Mouse (Mus musculus) limb, embryonic 14.5 days (tissue): ENCODE measurements around the gene Gm37240. TPM values are rescaled to one million over a fixed set of nuclear protein-coding genes. Genes with fewer than 3 reads are reported as not detected.

Source experiments
- ATAC-seq: fragments of 200-750 bp; cut with Nextera tagmentation; 2 replicates; pipeline ENCODE4 v1.8.0; 2017; ENCODE audit warnings: low read depth, moderate number of reproducible peaks, moderate TSS enrichment; ENCODE audit not compliant: low FRiP score
- DNase-seq: peaks from one replicate; pipeline ENCODE4 v3.0.0-alpha.2; 2015; ENCODE audit warnings: low spot score
- H3K27ac ChIP-seq: fragments of 300-500 bp; sonication (generic); replicated peaks from 2 replicates; pipeline ENCODE4 v1.5.1; 2014; ENCODE audit warnings: low read depth, mild to moderate bottlenecking, low read length, moderate library complexity, mixed read lengths
- H3K27me3 ChIP-seq: fragments of 300-500 bp; sonication (generic); 2 replicates; pipeline ENCODE4 v1.6.1; 2014; ENCODE audit warnings: low read length, mixed read lengths; ENCODE audit not compliant: control insufficient read depth, insufficient read depth
- H3K36me3 ChIP-seq: fragments of 300-500 bp; sonication (generic); 2 replicates; pipeline ENCODE4 v1.6.1; 2014; ENCODE audit warnings: mild to moderate bottlenecking, low read length, moderate library complexity, mixed read lengths; ENCODE audit not compliant: control insufficient read depth, insufficient read depth
- H3K4me1 ChIP-seq: fragments of 300-500 bp; sonication (generic); 2 replicates; pipeline ENCODE4 v1.6.1; 2014; ENCODE audit warnings: antibody characterized with exemption, low read length, mixed read lengths; ENCODE audit not compliant: control insufficient read depth, insufficient read depth
- H3K4me2 ChIP-seq: fragments of 300-500 bp; sonication (generic); replicated peaks from 2 replicates; pipeline ENCODE4 v1.6.1; 2014; ENCODE audit warnings: low read depth, mild to moderate bottlenecking, low read length, moderate library complexity; ENCODE audit not compliant: severe bottlenecking
- H3K4me3 ChIP-seq: fragments of 300-500 bp; sonication (generic); replicated peaks from 2 replicates; pipeline ENCODE4 v1.5.1; 2014; ENCODE audit warnings: low read length
- H3K9ac ChIP-seq: fragments of 300-500 bp; sonication (generic); 2 replicates; pipeline ENCODE4 v1.6.1; 2014; ENCODE audit warnings: mild to moderate bottlenecking, low read depth, low read length, moderate library complexity; ENCODE audit not compliant: severe bottlenecking
- H3K9me3 ChIP-seq: fragments of 300-500 bp; sonication (generic); 2 replicates; pipeline ENCODE4 v1.6.1; 2016; ENCODE audit warnings: low read length; ENCODE audit not compliant: control insufficient read depth
- POLR2A ChIP-seq: fragments of 200-500 bp; IDR thresholded peaks from 2 replicates; pipeline ENCODE4 v1.8.0; 2012; ENCODE audit warnings: inconsistent platforms, mild to moderate bottlenecking, moderate library complexity, borderline replicate concordance; ENCODE audit not compliant: insufficient read depth, insufficient read length; ENCODE audit errors: extremely low read depth
- WGBS: fragments of 180-500 bp; shearing (Covaris S2); extraction: QIAGEN DNeasy Blood & Tissue Kit; methylation state at CpG from one replicate; pipeline ENCODE4 v1.1.7; 2014; 5-methylcytosine and 5-hydroxymethylcytosine counted together
- polyA plus RNA-seq, 2 experiments: library from polyadenylated mRNA; depleted of rRNA in 1 of 2; stranded (reverse) in 1 of 2; unstranded in 1 of 2; fragments of >200 nt; fragmentation: Nextera tagmentation in 1 of 2; extraction: Ambion mirVana in 1 of 2; gene quantifications; 2 replicates each; pipeline versions ENCODE4 v1.2.1 to v1.2.3; 2012 to 2014

Gene Gm37240
- polyA plus RNA-seq, 2 experiments, result 2.0 to 13.4 TPM

- Histone ChIP-seq H3K27ac (no peak overlapping the region), H3K4me3 (no peak overlapping the region), H3K9ac (no peak overlapping the region), H3K9me3 (no peaks in the 10 kb centered on the region), H3K4me1 (no peaks in the 10 kb centered on the region), H3K36me3 (no peaks in the 10 kb centered on the region), H3K27me3 (no peaks in the 10 kb centered on the region), H3K4me2 (no peak overlapping the region)
- DNase-seq (no peak), ATAC-seq (no peak)
- 72% methylated on average over 2 of the region's 2 CpGs for WGBS
- no peak for TF ChIP-seq POLR2A
Observed at GRCm38 (mm10) chr3:85264963-85265362, 622.4 kb downstream of the Gm37240 start.

GRCm38 (mm10) chr3:85264546-85264945, 622.8 kb downstream of the Gm37240 start:
- no peak overlapping the region for H3K4me3 ChIP-seq

GRCm38 (mm10) chr3:85254526-85254925, 632.8 kb downstream of the Gm37240 start:
- no peak overlapping the region for H3K9ac ChIP-seq
- H3K27ac ChIP-seq, result no peak overlapping the region
- no peak for ATAC-seq
- TF ChIP-seq POLR2A, result no peak
- no peaks in the 10 kb centered on the region for H3K36me3 ChIP-seq
- no peaks in the 10 kb centered on the region for H3K27me3 ChIP-seq
- H3K9me3 ChIP-seq, result no peaks in the 10 kb centered on the region
- no peak overlapping the region for H3K4me3 ChIP-seq
- 77% methylated on average over 5 of the region's 5 CpGs for WGBS
- no peaks in the 10 kb centered on the region for H3K4me1 ChIP-seq
- DNase-seq, result no peak
- H3K4me2 ChIP-seq, result no peak overlapping the region

More at GRCm38 (mm10) chr3:85264546-85264945, 622.8 kb downstream of the Gm37240 start:
- Histone ChIP-seq H3K9ac (no peak overlapping the region), H3K4me2 (no peak overlapping the region), H3K27me3 (no peaks in the 10 kb centered on the region), H3K9me3 (no peaks in the 10 kb centered on the region), H3K27ac (no peak overlapping the region), H3K4me1 (no peaks in the 10 kb centered on the region), H3K36me3 (no peaks in the 10 kb centered on the region)
- no peak for TF ChIP-seq POLR2A
- no peak for DNase-seq
- ATAC-seq, result no peak
- 80% methylated on average over 6 of the region's 6 CpGs for WGBS

GRCm38 (mm10) chr3:85251631-85252030, 635.7 kb downstream of the Gm37240 start:
- Histone ChIP-seq H3K4me2 (no peak overlapping the region), H3K4me1 (no peaks in the 10 kb centered on the region), H3K9ac (no peak overlapping the region), H3K36me3 (no peaks in the 10 kb centered on the region), H3K27ac (no peak overlapping the region), H3K4me3 (no peak overlapping the region), H3K9me3 (no peaks in the 10 kb centered on the region), H3K27me3 (no peaks in the 10 kb centered on the region)
- DNase-seq (no peak), ATAC-seq (no peak)
- no peak for TF ChIP-seq POLR2A
- 82% methylated on average over 6 of the region's 6 CpGs for WGBS

- H3K9ac ChIP-seq, result no peak overlapping the region
- H3K36me3 ChIP-seq, result no peaks in the 10 kb centered on the region
- ATAC-seq (no peak), DNase-seq (no peak)
- no peaks in the 10 kb centered on the region for H3K4me1 ChIP-seq
- TF ChIP-seq POLR2A, result no peak
- WGBS, result 68% methylated on average over 3 of the region's 3 CpGs
- H3K4me3 ChIP-seq, result no peak overlapping the region
- H3K27ac ChIP-seq, result no peak overlapping the region
- H3K27me3 ChIP-seq, result no peaks in the 10 kb centered on the region
- H3K4me2 ChIP-seq, result no peak overlapping the region
- no peaks in the 10 kb centered on the region for H3K9me3 ChIP-seq
Observed at GRCm38 (mm10) chr3:85246131-85246530, 641.2 kb downstream of the Gm37240 start.

- 72% methylated on average over 3 of the region's 3 CpGs for WGBS
- H3K9ac ChIP-seq, result no peak overlapping the region
Observed at GRCm38 (mm10) chr3:85236546-85236945, 650.8 kb downstream of the Gm37240 start.

More at GRCm38 (mm10) chr3:85236546-85236945, 650.8 kb downstream of the Gm37240 start:
- no peak overlapping the region for H3K27ac ChIP-seq
- H3K36me3 ChIP-seq, result no peaks in the 10 kb centered on the region
- no peaks in the 10 kb centered on the region for H3K9me3 ChIP-seq
- H3K4me3 ChIP-seq, result no peak overlapping the region
- DNase-seq (no peak), ATAC-seq (no peak)
- no peak for TF ChIP-seq POLR2A
- H3K4me1 ChIP-seq, result no peaks in the 10 kb centered on the region
- H3K27me3 ChIP-seq, result no peaks in the 10 kb centered on the region
- H3K4me2 ChIP-seq, result no peak overlapping the region
